Mouse (Mus musculus): ENCODE results near the gene Rbm20.
"Not testable (repeated sequence)": the region's sequence is repeated elsewhere in the genome, so short reads cannot be mapped to it uniquely, and the experiment has no call there.

The Rbm20 gene

DNA sequence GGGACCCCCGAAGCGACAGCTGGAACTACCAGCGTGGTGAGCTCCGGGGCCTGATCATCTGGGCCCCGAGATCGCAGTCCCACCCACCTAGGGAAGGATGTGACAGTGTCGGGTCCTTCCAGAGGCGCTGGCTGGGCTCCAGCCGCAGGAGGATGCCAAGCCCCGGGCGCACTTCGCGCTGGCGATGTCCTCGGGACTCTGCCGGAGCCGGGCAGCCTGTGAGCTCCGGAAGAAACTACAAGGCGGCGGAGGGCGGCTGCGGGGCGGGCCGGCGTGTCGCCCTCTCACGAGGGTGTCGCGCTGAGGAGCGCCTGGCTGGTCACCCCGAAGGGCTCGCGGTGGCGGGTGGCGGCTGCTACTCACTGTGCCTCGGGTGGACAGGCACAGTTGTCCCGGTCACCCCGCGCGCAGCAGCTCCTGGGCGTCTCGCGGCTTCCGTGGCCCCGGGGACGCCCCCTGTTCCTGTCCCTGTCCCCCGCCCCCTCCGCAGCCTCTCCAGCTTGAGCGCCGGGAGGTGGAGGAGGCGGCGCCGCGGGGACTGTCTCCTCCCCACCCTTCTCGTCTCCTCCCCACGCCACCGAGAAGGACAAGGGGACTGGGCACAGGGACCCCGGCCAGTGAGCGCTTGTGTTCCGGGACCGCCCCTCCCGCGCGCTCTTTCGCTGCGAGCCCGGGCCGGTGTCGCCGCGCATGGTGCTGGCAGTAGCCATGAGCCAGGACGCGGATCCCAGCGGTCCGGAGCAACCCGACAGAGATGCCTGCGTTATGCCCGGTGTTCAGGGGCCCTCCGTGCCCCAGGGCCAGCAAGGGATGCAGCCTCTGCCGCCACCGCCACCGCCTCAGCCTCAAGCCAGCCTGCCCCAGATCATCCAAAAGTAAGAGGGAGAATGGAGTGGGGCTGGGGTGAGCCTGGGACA is at the start of gene Rbm20:
TSS of gene Rbm20 (plus strand) at position 589 of the 917 bp plus-strand sequence.
- peak; percentile 6 to 10 for DNase-seq (ENCODE audit: low read depth in 2 of 2, low spot score in 2 of 2)

GRCm38 (mm10) chr19:53638041-53638440 is 39.1 kb upstream of the Rbm20 start:
- DNase-seq (ENCODE audit: low read depth in 2 of 2, low spot score in 2 of 2), result peak in 1 of 2 experiments; percentile 8

DNA sequence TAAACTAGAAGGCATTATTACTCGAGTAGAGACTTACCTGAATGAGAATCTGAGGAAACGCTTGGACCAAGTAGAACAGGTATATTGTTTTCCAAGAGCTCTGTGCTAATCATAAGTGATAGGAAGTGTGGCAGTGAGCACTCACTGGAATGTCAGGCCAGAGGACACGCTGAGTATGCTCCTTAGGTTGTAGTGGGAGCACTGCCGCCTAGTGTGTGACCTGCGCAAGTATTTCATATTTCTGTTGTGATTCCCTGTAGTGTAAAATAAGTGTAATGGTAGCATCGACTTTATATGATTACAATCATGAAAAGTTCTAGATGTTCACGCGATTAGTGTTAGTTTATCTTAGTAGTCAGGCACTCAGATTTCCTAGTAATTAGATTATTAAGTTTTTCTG is 38.4 kb upstream of the Rbm20 start:
- DNase-seq (ENCODE audit: low read depth in 2 of 2, low spot score in 2 of 2), result no peak

DNA sequence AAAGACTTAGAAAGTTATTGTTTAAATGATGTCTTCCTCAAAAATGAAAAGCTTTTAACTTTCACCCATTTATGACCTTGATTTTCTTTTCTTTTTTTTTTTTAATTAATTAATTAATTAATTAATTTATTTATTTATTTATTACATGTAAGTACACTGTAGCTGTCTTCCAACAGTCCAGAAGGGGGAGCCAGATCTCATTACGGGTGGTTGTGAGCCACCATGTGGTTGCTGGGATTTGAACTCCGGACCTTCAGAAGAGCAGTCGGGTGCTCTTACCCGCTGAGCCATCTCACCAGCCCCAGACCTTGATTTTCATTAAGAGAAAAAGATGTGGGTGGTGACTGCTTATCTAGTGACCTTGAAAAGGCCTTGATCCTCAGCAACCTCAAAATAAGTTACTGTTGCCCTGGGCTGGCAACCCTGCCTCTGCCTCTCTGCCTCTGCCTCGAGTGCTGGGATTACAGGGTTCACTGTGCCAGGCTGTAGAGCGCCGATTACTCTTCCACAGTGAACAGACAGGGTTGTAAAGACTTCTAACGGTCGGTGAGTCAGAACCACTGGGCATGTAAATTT is 33.0 kb upstream of the Rbm20 start:
- DNase-seq (ENCODE audit: low read depth in 2 of 2, low spot score in 2 of 2), result no peak

DNA sequence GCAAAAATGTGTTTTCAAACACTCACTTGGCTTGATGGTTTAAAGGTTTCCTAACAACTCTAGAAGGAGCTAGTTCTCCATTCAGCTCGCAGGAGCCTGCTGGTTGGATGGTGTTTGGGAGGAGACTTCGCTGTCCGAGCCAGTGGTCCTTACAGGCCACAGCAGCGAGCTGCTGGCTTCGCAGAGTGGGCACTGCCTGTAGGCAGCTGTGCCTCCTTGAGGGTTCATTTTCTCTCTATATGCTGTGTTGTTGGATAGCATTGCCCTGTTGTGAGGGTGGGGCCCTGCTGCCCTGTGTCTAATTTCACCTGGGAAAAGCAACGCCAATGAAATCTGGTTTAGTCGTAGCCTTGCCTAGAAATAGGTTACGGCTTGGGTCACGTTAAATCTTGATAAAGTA is 29.8 kb upstream of the Rbm20 start:
- no peak for DNase-seq (ENCODE audit: low read depth in 2 of 2, low spot score in 2 of 2)

GRCm38 (mm10) chr19:53648056-53648455 is 29.1 kb upstream of the Rbm20 start:
- DNase-seq (ENCODE audit: low read depth in 2 of 2, low spot score in 2 of 2), result no peak

DNA sequence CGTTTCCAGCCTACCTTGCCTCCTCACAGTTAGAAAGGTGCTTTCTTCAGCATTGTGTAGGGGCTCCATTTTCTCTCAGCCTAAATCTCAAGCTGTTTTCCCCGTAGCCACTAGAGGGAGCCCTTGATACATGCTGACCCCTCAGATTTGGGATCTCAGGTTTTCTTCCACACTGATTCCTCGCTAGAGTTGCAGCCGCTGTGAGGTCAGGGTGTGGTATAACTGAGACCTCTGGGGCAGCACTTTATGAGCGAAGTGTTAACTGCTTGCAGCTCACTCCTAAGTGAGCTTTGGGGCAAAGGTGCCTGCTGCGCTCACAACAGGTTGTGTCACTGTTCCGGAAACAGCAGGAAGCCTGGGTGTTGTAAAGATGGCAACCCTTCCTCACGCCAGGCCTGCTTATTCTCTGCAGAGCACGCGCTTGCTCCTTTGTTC is 28.3 kb upstream of the Rbm20 start:
- peak; percentile 40 to 58 for DNase-seq (ENCODE audit: low read depth in 2 of 2, low spot score in 2 of 2)

GRCm38 (mm10) chr19:53649361-53649760 is 27.7 kb upstream of the Rbm20 start:
- DNase-seq (ENCODE audit: low read depth in 2 of 2, low spot score in 2 of 2), result no peak

DNA sequence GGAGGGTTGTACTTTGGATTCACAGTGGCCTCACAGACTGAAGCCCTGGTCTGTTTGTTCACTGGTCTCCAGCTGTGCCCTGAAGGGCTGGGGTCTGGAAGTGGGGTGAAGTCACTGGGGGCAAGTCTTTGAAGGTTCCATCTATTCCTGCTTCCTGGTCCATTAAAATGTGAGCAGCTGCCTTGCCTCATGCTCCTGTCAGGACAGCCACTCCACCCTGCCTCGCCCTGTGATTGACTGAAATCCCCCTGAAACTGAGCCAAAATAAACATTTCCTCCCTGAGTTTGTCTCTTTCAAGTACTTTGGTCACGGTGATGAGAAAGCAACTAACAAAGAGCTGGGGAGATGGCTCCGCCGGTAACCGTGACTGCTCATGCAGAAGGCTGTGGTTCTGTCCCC is 27.3 kb upstream of the Rbm20 start:
- DNase-seq (ENCODE audit: low read depth in 2 of 2, low spot score in 2 of 2), result no peak

- DNase-seq (ENCODE audit: low read depth in 2 of 2, low spot score in 2 of 2), result no peak
Measured at GRCm38 (mm10) chr19:53650921-53651320, 26.2 kb upstream of the Rbm20 start.

- no peak for DNase-seq (ENCODE audit: low read depth in 2 of 2, low spot score in 2 of 2)
Measured at GRCm38 (mm10) chr19:53652267-53652666, 24.8 kb upstream of the Rbm20 start.

DNA sequence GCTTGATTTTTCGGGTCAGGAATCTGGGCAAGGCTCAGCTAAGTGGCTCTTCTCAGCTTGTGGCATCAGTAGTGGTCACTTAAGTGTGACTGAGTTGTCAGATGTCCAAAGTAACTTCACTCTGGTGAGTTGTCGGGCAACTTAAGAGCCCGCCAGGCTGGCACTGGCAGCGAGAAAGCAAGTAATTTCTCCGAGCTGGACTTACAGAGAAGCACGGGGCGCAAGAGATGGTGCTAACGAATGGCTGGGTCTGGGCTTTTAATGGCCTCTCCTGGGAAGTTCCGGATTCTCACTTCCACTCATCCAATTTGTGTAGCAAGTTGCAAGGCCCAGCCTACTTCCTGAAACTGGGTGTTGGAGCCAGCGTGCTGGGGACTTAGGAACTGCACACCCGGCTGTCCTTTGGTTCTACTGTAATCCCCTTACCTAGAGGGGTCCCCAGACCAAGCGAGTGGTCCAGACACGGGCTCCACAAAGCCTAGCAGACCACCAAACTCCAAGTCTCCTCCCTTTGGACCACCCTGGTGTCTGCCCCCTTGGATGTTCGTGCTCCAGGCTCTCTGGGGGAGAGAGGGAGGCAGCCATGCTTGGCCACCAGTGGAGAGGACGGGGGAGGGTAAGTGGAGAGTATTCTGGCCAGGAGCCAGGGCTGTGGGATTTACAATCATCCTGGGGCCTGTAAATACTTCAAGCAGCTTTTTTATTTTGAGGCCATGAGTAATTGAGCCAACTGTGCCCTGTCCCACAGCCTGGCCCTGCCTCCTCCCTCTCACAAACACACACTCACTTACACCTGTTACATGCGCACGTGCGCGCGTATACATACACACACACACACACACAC is 23.3 kb upstream of the Rbm20 start:
- no peak for DNase-seq (ENCODE audit: low read depth in 2 of 2, low spot score in 2 of 2)

DNA sequence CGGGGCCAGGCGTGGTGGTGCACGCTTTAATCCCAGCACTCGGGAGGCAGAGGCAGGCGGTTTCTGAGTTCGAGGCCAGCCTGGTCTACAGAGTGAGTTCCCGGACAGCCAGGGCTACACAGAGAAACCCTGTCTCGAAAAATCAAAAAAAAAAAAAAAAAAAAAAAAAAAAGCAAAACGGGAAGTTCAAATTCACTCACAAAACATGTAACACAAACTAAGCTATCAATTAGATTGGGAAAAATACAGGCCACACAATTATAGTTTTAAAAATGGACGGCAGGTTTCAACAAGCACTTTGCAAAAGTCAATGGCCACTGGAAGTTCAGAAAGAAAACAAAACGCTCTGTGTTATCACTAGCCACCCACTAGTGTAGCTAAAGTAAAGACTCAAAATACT is 20.7 kb upstream of the Rbm20 start:
- DNase-seq (ENCODE audit: low read depth in 2 of 2, low spot score in 2 of 2), result not testable (repeated sequence)

- no peak for DNase-seq (ENCODE audit: low read depth in 2 of 2, low spot score in 2 of 2)
Measured at GRCm38 (mm10) chr19:53657437-53657836, 19.7 kb upstream of the Rbm20 start.

GRCm38 (mm10) chr19:53660722-53661420 is 16.2 kb upstream of the Rbm20 start:
- DNase-seq (ENCODE audit: low read depth in 2 of 2, low spot score in 2 of 2), result no peak

DNA sequence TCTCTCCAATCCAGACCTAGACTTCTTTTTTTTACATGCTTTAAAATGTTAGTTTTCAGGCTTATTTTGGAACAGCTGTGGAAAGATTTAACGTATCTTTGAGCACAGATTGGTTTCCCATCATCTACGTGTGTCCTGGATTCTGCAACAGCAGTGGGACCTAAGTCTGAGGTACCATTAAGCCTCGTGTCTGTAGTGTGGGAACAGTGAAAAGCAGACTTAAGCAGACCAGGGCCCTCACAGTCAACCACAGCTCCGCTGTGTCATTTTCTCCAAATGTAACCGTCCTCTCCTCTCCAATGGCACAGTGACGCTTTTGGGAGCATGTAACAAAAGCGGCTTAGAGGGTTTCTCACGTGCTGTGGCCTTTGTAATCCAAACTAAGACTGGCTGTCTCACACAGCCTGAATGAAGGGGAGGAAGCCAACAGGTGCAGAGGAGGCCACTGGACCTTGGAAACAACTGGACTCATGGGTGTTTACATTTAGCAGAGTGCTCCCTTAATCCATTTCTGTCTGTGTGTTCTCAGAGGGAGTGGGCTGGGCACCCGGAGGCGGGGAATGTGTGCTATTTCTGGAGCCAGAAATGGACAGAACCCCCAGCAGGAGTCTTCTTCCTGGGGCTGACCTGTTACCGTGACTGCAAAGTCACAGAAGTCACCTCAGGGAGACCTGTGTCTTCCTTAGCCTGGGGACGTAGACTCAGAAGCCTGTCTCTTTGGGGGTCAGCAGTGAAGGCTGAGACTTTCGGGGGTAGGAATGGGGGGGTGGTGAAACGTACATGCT is 15.0 kb upstream of the Rbm20 start:
- DNase-seq (ENCODE audit: low read depth in 2 of 2, low spot score in 2 of 2), result no peak

DNA sequence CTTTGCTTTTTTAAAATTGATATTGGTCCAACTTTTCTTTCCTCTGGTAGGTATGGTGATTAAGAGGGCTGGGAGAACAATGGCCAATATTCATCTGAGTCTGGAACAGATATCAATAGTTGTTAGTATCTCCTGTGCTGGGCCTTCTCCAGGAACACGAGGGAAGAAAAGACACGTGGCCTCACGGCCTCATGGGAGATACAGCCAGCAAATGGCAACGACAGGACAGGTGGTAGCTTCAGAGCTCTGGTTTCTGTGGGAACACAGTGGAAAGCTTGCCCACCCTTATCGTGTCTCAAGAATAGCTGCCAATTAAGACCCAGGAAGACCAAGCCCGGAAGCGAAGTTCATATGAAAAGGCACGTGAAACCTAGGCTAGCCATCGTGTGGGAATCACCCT is 12.3 kb upstream of the Rbm20 start:
- no peak for DNase-seq (ENCODE audit: low read depth in 2 of 2, low spot score in 2 of 2)

DNA sequence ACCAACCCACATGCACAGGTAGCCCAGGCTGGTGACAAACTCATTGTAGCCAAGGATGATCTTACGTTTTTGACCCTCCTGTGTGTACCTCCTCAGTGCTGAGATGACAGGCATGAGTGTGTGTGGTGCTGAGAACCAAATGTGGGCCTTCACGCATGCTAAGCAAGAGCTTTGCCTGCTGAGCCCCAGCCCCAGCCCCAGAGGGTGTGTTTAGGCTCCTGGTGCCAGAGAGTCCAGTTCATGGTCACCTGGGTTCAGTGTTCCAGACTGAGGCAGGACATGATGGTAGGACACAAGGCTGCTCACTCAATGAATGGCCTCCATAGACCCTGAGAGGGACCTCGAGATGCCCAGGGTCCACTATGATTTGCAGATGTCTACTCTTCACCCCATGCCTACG is 11.7 kb upstream of the Rbm20 start:
- DNase-seq (ENCODE audit: low read depth in 2 of 2, low spot score in 2 of 2), result no peak

GRCm38 (mm10) chr19:53666708-53667107 is 10.4 kb upstream of the Rbm20 start:
- no peak for DNase-seq (ENCODE audit: low read depth in 2 of 2, low spot score in 2 of 2)

DNA sequence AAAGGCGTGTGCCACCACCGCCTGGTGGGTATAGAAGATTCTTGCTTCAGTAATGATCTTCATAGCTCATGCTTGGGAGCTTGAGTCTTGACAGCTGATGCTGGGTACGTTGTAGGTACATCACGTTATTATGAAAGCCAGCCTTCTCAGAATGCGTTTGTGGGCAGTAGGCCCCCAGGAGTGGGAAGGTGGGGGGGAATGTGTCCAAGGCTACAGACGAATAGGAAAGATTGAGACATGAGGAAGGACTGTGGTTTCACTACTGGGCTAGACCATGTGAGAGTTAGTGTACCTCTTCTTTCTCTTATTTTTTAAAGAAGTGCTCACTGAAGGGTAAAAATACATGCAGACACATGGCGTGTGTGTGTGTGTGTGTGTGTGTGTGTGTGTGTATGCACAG is 8.3 kb upstream of the Rbm20 start:
- DNase-seq (ENCODE audit: low read depth in 2 of 2, low spot score in 2 of 2), result no peak

Data from CD8-positive naive resting alpha-beta T cell, adult 2 months (primary cell).